Mouse (Mus musculus) forebrain, embryonic 12.5 days (tissue): ENCODE data around the gene Slc4a1. TPM values are rescaled to one million over a fixed set of nuclear protein-coding genes. Genes with fewer than 3 reads are reported as not detected.

Experiments used
- ATAC-seq: fragments of 200-750 bp; cut with Nextera tagmentation; 2 replicates; pipeline ENCODE4 v1.8.0; 2017; ENCODE audit warnings: moderate TSS enrichment; ENCODE audit not compliant: low FRiP score
- H3K27ac ChIP-seq: fragments of 300-500 bp; sonication (generic); 2 replicates; pipeline ENCODE4 v1.5.1; 2016; ENCODE audit warnings: mild to moderate bottlenecking
- H3K27me3 ChIP-seq: fragments of 300-500 bp; sonication (generic); 2 replicates; pipeline ENCODE4 v1.6.1; 2016; ENCODE audit warnings: mild to moderate bottlenecking
- H3K36me3 ChIP-seq: fragments of 300-500 bp; sonication (generic); replicated peaks from 2 replicates; pipeline ENCODE4 v1.6.1; 2016; ENCODE audit warnings: mild to moderate bottlenecking
- H3K4me1 ChIP-seq: fragments of 300-500 bp; sonication (generic); 2 replicates; pipeline ENCODE4 v1.6.1; 2016
- H3K4me2 ChIP-seq: fragments of 300-500 bp; sonication (generic); 2 replicates; pipeline ENCODE4 v1.6.1; 2016; ENCODE audit warnings: mild to moderate bottlenecking, moderate library complexity
- H3K4me3 ChIP-seq: fragments of 300-500 bp; sonication (generic); replicated peaks from 2 replicates; pipeline ENCODE4 v1.5.1; 2016; ENCODE audit warnings: mild to moderate bottlenecking
- H3K9ac ChIP-seq: fragments of 300-500 bp; sonication (generic); 2 replicates; pipeline ENCODE4 v1.6.1; 2016; ENCODE audit warnings: mild to moderate bottlenecking
- H3K9me3 ChIP-seq: fragments of 300-500 bp; sonication (generic); 2 replicates; pipeline ENCODE4 v1.6.1; 2016
- WGBS: fragments of 180-500 bp; shearing (Covaris S2); methylation state at CpG from one replicate; pipeline ENCODE4 v1.1.7; 2016; 5-methylcytosine and 5-hydroxymethylcytosine counted together
- polyA plus RNA-seq: library from polyadenylated mRNA; unstranded; fragments of >200 nt; fragmentation: Nextera tagmentation; extraction: Ambion mirVana; gene quantifications from 2 replicates; pipeline ENCODE4 v1.2.1, GENCODE M21; 2016

The Slc4a1 gene
- polyA plus RNA-seq, 1 experiment from 2014 or later: 25.7 TPM

DNA sequence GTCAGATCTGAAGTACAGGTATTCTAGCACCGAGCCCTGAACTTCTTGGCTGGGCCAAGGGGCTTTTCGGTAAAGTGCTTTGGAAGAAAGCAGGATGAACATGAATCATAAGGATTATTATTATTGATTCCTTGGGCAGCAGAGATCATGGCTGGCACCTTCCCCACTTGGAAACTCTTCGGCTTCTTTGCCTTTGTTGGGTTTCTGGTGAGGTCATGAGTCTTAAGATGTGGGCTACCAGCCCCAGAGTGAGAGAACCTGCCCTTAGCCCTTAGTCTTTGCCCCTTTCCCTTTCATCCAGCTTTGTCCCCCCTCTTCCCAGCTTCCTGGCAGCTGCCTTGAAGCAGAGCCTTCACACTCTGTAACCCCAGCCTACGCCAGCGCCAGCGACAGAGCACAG is 44.1 kb downstream of the Slc4a1 start:
- Histone ChIP-seq H3K4me3 (no peak overlapping the region), H3K27me3 (peaks cover 4% of the 10 kb centered on the region; the same call in 1 of the 2 replicates), H3K27ac (no peak overlapping the region), H3K4me2 (no peak overlapping the region), H3K9me3 (no peaks in the 10 kb centered on the region), H3K36me3 (no peaks in the 10 kb centered on the region), H3K4me1 (peaks cover 10% of the 10 kb centered on the region), H3K9ac (no peak overlapping the region)
- no peak for ATAC-seq
- WGBS: 76% methylated on average over 6 of the region's 6 CpGs

DNA sequence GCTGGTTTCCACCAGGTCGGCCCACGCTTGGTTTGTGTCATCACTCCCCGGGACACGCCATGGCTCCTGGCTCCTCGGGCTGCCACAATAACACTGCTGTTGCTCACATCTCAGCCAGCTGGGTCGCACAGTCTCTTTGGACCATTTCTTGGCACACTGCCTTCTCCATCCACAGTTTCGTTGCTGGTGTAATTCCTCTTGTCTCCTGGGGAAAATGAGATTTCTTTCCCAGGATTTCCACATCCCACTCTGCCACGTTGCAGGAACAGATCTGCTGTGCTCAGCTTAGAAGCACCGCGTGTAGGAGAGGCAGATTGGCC is 45.4 kb downstream of the Slc4a1 start:
- WGBS: 16% methylated on average over 10 of the region's 10 CpGs
- Histone ChIP-seq H3K9ac (peak overlapping the region; percentile 100), H3K27ac (peak overlapping the region; percentile 98), H3K36me3 (0 out of 2 replicates have a peak, but pooled peaks cover under 1% of the 10 kb centered on the region), H3K27me3 (peaks cover 4% of the 10 kb centered on the region; the same call in 1 of the 2 replicates), H3K4me2 (peak overlapping the region; percentile 83), H3K4me3 (peak overlapping the region; percentile 89), H3K9me3 (no peaks in the 10 kb centered on the region), H3K4me1 (peaks cover 18% of the 10 kb centered on the region)
- no peak for ATAC-seq

DNA sequence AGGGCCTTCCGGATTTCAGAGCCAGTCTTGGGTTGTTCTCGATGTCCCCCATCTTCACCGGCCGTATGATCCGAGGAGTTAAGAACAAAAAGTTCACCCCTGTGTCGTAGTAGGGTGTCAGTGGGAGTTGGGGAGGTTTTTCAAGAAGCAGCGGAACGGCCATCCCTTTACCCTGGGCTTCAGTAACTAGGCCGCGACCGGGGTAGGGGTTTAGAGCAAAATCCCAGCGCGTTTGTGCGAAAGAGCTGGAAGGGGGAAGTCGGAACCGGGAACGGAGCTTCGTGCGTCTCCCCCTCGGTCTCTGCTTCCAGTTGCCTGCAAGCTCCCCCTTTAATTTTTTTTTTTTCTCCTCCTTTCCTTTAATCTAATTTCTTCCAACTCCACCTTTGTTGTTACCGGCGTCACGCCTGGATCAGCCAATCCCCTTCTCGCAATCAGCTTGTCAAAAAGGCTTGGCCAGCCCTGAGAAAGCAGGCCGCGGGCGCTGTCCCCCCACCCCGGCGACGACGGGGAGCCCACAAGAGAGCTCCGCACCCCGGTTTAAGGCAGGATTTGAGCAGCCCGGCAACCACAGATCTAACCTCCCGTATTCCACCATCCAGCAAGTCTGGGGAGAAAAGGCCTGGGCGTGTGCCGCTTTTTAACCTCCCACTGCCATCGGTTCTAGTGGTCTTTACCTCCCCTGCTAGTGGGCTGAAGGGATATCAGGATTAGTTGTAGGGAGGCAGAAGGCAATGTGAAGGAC is 45.9 kb downstream of the Slc4a1 start:
- WGBS: under 1% methylated on average over 38 of the region's 38 CpGs
- ATAC-seq: peak; percentile 39; the same call in 1 of the 2 replicates
- Histone ChIP-seq H3K9ac (peak overlapping the region; percentile 100), H3K4me3 (peak overlapping the region; percentile 89), H3K9me3 (no peaks in the 10 kb centered on the region), H3K27me3 (peaks cover 4% of the 10 kb centered on the region; the same call in 1 of the 2 replicates), H3K27ac (peak overlapping the region; percentile 98), H3K4me2 (peak overlapping the region; percentile 83), H3K36me3 (peaks cover 6% of the 10 kb centered on the region; the same call in 1 of the 2 replicates), H3K4me1 (peaks cover 22% of the 10 kb centered on the region)

DNA sequence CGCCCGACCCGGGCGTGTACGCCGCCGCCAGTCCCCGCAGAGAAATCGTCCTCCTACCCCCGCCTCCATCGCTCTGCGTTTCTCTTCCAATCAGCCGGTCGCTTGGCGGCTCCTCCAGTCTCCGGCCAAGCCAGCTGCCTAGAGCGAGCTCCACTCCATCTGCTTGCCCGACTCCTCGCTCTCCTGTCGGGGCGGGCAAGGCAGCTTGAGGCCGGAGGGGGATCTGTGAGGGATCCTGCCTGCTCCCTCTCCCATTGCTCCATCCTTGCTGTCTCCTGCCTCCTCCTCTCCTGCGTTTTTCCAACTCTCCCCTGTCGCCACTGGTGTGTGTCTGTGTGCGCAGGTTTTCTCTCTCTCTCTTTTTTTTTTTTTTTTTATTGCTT is 46.6 kb downstream of the Slc4a1 start, which contains the start of gene Ubtf:
Gene Ubtf, minus strand, starts transcription at position 333 of the 383 bp plus-strand sequence.
- under 1% methylated on average over 25 of the region's 25 CpGs for WGBS
- H3K9ac ChIP-seq: peak within 1 kb of the TSS; percentile 100
- peaks cover 4% of the 10 kb centered on the region; the same call in 1 of the 2 replicates for H3K27me3 ChIP-seq
- peaks cover 13% of the 10 kb centered on the region for H3K36me3 ChIP-seq
- no peaks in the 10 kb centered on the region for H3K9me3 ChIP-seq
- peak; percentile 12 for ATAC-seq
- H3K4me2 ChIP-seq: peak within 1 kb of the TSS; percentile 83
- peak within 1 kb of the TSS; percentile 98 for H3K27ac ChIP-seq
- H3K4me1 ChIP-seq: peaks cover 22% of the 10 kb centered on the region
- peak within 1 kb of the TSS; percentile 89 for H3K4me3 ChIP-seq

DNA sequence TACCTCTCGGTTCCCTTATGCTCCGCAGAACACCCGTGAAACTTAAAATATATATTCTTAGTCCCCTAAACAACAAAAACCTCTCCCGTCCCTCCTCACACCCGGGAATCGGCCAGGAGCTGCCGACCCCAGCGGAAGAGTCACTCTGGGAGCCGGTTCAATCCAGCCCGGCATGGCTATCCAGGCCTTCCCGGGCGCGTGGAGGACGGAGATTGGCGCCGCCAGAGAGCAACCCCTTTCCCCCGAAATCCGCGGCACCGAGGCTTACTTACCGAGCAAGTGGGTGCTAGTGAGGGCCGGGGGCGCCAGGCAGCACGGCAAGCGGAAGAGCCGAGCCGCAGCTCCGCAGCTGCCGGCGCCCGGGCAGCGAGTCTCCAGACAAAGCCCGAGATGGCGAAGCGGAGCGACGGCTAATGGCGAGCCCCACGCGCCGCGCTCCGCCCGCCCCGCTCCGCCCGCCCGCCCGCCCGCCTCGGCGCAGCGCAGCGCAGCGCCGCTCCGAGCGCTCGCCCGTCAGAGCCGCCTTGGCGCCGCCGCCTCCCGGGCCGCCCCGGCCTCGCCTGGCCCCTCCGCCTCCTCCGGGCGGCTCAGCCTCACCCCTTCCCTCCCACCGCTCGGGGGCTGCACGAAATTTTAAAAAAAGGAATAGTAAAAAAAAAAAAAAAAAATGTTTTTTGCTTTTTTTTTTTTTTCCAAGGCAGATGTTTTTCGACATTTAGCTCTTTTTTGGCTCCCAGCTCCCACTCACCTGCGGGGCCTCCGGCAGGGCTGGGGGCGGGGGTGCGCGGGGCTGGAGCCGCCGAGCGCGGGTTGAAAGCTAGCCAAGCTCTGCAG is 47.2 kb downstream of the Slc4a1 start:
- Histone ChIP-seq H3K27ac (peak overlapping the region; percentile 98), H3K4me3 (peak overlapping the region; percentile 89), H3K4me2 (peak overlapping the region; percentile 83), H3K4me1 (peaks cover 22% of the 10 kb centered on the region), H3K27me3 (peaks cover 4% of the 10 kb centered on the region; the same call in 1 of the 2 replicates), H3K36me3 (peaks cover 19% of the 10 kb centered on the region), H3K9ac (peak overlapping the region; percentile 100), H3K9me3 (no peaks in the 10 kb centered on the region)
- ATAC-seq: no peak
- under 1% methylated on average over 49 of the region's 84 CpGs for WGBS

DNA sequence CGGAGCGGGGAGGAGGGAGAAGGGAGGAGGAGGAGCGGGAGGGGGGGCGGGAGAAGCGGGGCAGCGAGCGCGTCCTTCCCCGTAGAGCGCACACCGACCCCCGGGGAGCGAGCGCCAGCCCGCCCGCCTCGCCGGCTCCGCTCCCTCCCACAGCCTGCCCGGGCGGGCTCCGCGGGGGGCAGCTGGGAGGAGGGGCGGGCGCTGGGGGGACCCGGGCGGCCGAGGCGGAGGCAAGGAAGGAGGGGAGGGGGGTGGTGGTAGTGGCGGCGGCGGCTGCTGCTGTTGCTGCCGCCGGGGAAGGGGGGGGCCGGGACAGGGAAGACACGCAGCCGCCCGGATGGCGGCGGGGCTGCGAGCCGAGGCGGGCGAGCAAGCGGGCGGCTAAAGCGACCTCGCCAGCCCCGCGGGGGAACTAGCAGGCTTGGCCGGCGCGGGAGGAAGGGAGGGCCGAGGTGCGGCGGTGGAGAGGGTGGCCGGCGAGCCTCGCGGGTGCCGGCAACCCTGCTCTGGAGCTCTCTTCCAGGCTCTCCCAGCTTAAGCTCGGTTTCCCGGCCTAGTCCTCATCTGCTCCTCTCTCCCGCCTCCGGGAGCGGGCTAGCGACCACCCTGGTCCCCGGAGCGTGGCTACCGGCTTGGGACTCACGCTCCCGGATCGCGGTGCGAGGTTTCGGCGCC is 48.0 kb downstream of the Slc4a1 start:
- Histone ChIP-seq H3K27me3 (peaks cover 4% of the 10 kb centered on the region; the same call in 1 of the 2 replicates), H3K4me3 (peak overlapping the region; percentile 89), H3K9me3 (no peaks in the 10 kb centered on the region), H3K36me3 (peaks cover 27% of the 10 kb centered on the region), H3K27ac (peak overlapping the region; percentile 98), H3K4me1 (peaks cover 22% of the 10 kb centered on the region), H3K4me2 (peak overlapping the region; percentile 83), H3K9ac (peak overlapping the region; percentile 100)
- under 1% methylated on average over 24 of the region's 77 CpGs for WGBS
- peak; percentile 42 for ATAC-seq

DNA sequence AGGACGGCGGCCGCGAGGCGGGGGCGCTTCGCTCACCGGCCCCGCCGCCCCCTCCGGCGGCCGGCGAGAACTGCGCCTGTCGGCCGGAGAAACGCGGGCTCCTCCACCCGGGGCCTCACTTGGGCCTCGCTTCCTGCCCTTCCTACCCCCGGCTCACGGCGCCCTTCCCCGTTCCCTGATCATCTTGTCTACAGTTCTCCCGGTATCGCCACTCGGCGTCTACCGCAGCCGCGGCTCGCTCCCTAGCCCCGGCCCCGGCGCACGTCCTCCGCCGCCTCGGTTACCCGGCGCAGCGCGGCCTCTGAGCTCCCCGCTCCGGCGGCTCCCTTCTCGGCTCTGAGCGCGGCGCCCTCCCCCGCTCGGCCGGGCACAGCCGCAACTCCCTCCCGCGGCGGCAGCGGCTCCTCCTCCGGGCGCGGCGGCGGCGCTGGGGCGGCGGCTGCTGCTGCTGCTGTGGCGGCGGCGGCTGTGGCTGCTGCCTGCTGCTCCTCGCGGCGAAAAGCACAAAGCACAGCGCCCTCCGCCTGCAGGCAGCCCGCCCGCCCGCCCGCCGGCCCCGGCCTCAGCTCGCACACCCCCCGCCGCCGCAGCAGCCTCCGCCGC is 48.6 kb downstream of the Slc4a1 start:
- peak; percentile 15 for ATAC-seq
- Histone ChIP-seq H3K27ac (peak overlapping the region; percentile 98), H3K36me3 (peaks cover 33% of the 10 kb centered on the region), H3K27me3 (peaks cover 4% of the 10 kb centered on the region; the same call in 1 of the 2 replicates), H3K4me3 (peak overlapping the region; percentile 89), H3K4me1 (peaks cover 22% of the 10 kb centered on the region), H3K9ac (peak overlapping the region; percentile 100), H3K9me3 (no peaks in the 10 kb centered on the region), H3K4me2 (peak overlapping the region; percentile 83)
- under 1% methylated on average over 63 of the region's 87 CpGs for whole genome bisulfite sequencing

DNA sequence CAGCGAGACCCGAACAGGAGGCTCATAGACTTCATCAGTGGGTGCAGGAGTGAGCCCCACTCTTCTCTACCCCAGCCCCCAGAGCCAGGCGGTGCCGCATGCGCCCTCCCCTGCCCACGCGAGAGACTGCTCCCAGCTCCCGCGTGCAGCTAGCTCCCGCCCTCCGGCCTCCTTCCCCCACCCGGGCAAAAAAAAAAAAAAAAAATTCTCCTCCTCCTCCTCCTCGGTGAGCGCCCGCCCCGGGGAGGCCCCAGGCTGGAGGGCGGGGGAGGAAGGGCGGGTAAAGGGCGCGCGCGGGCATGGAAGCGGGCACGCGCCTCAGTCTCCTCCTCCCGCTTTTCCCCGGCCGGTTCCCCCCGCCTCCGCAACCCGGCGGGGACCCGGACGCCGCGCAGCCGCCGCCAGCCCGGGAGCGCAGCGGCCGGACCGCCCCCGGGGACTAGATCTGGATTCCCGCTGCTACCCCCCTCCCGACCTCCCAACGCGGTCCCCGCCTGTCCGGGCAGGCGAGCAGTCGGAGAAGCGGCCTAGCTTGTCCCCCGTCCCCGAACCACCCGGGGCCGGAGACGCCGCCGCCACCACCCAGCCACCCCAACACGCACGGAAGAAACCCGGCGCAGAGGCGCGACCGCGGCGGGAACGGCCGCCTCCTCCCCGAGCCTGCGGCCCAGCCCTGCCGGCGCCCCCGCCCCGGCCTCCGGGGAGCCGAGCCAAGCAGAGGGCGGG is 49.3 kb downstream of the Slc4a1 start:
- H3K27ac ChIP-seq: peak overlapping the region; percentile 98
- H3K4me1 ChIP-seq: peaks cover 27% of the 10 kb centered on the region
- no peaks in the 10 kb centered on the region for H3K27me3 ChIP-seq
- under 1% methylated on average over 55 of the region's 80 CpGs for WGBS
- H3K9me3 ChIP-seq: no peaks in the 10 kb centered on the region
- peak overlapping the region; percentile 83 for H3K4me2 ChIP-seq
- H3K36me3 ChIP-seq: peaks cover 40% of the 10 kb centered on the region
- peak overlapping the region; percentile 100 for H3K9ac ChIP-seq
- peak; percentile 61 for ATAC-seq
- peak overlapping the region; percentile 89 for H3K4me3 ChIP-seq

DNA sequence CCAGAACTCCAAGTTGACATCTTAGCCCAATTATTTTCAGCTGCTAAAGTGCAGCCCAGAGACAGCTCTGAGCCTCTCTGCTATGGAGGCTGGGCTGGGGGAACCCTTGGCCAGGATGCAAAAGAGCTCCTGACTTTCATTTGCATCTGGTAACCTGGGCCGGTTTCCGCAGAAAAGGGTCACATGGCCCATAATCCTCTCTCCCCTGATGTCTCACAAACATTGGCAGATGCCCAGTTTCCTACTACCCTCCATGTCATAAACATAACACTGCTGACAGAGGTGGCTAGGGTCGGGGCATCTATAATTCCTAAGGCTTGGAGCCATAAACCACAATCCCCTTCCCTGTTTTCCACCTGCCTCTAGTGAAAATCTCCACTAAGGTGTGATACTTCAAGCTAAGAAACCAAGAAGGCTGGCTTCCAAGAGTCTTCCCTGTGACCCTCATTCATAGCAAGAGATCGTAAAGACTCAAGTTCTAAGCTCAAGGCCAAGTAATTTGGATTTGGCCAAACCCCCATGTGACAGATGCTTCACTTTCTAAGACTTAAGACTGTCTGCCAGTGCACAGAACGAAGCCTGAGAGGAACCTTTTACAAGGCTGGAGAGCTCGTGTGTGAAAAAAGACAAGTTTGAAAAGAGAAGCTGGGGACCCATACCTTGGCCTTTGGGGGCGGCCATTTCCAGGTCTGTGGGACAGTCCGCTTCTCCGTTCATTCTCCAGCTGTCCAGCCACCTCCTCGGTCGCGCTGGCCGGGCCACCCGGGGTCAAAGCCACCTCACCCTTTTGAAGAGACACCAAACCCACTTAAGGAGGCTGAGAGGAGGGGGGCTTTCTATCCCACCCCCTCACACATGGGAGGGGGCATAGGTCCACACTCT is 50.1 kb downstream of the Slc4a1 start:
- 12% methylated on average over 14 of the region's 14 CpGs for WGBS
- Histone ChIP-seq H3K9me3 (no peaks in the 10 kb centered on the region), H3K27me3 (no peaks in the 10 kb centered on the region), H3K36me3 (peaks cover 48% of the 10 kb centered on the region), H3K4me2 (peak overlapping the region; percentile 83), H3K4me1 (peaks cover 28% of the 10 kb centered on the region), H3K27ac (peak overlapping the region; percentile 98), H3K4me3 (peak overlapping the region; percentile 89), H3K9ac (peak overlapping the region; percentile 100)
- no peak for ATAC-seq

DNA sequence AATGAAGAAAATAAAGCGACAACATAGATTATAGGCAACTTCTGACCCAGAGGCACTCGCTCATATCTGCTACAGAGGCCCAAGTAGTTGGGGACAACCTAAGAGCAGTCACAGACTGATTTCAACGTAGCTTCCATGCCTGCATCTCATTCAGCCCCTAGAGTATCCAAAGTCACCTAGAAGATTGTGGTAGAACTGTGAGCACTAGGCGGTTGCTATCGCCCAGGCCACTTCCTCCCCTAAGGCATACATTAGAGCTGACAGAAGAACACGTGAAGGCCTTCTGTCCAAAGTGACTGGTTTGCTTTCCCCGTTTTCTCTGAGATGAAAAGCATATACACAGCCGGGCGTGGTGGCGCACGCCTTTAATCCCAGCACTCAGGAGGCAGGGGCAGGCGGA is 51.7 kb downstream of the Slc4a1 start:
- Histone ChIP-seq H3K27ac (no peak overlapping the region), H3K36me3 (peaks cover 64% of the 10 kb centered on the region), H3K4me2 (no peak overlapping the region), H3K4me1 (peaks cover 37% of the 10 kb centered on the region), H3K9ac (no peak overlapping the region), H3K27me3 (no peaks in the 10 kb centered on the region), H3K9me3 (no peaks in the 10 kb centered on the region), H3K4me3 (no peak overlapping the region)
- 89% methylated on average over 12 of the region's 12 CpGs for WGBS
- ATAC-seq: no peak
